Mouse (Mus musculus) retina, embryonic 14.5 days (tissue): ENCODE measurements around the gene Tmem184b.

Source experiments
- DNase-seq: peaks from one replicate; pipeline ENCODE4 v3.0.0-alpha.2; 2015; ENCODE audit warnings: low spot score

Gene Tmem184b

DNA sequence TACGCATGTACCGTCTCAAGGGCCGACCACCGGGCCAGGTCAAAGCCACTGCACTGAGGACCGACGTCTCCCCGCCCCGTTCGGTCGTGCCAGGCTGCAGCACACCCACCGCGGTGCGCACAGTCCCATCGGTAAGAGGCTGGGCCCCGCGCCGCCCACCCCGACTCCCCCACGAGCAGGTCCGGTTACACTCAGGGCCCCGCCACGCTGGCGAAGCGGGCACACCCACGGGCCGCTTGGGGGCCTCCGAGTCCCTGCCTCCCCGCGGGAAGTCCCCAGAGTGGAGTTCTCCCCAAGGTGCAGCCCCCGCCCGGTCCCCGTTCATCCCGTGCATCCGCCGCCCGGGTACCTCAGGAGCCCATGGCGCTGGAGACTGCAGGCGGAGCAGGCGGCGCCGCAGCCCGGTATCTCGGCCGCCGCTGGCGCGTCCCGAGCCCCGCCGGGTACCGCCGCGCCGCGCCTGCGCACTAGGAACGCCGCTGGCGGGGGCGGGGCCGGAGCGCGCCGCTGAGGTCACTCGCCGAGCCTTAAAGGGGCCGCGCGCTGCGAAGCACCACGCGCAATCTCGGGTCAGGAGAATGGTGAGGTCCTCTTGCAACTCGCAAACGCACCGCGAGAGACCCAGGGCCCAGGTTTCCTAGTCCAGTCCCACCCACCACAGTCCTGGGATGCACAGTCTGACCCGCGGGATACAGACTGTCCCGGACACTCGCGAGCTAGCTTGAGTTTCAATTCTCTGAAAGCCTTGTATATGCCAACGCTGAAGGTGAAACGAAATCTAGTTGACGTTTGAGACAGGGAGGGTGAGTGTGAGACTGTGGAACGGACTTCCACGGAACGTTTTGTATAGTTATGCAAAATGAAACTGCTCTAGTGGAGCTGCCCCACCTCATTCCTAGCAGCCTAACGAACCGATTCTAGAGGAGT, at the start of gene Tmem184b:
Gene Tmem184b, minus strand, starts transcription at position 734 of the 927 bp plus-strand sequence.
- DNase-seq, result peak; percentile 90

- DNase-seq, result no peak
Measured at GRCm38 (mm10) chr15:79448041-79448440, 44.7 kb upstream of the Tmem184b start.

- DNase-seq, result no peak
Measured at GRCm38 (mm10) chr15:79445786-79446654, 42.7 kb upstream of the Tmem184b start.

GRCm38 (mm10) chr15:79443856-79444410, 40.6 kb upstream of the Tmem184b start:
- DNase-seq, result no peak

- no peak for DNase-seq
Measured at GRCm38 (mm10) chr15:79442961-79443518, 39.7 kb upstream of the Tmem184b start.

DNA sequence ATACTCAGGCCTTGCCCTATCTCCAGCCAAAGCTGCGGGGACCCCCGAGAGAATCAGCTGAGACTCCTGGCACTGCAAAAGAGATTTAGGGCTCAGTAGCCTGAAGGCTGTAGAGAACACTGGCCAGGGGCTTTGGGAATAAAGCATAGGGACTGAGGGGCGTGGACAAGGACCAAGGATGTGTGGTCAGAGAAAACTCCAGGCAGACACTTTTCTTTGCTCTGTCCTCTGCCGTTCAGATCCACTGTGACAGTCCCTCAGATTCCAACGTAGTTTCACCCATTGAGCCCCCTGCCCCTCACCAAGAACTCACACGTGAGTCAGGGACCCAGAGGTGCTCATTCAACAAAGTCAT, 38.9 kb upstream of the Tmem184b start:
- no peak for DNase-seq

DNA sequence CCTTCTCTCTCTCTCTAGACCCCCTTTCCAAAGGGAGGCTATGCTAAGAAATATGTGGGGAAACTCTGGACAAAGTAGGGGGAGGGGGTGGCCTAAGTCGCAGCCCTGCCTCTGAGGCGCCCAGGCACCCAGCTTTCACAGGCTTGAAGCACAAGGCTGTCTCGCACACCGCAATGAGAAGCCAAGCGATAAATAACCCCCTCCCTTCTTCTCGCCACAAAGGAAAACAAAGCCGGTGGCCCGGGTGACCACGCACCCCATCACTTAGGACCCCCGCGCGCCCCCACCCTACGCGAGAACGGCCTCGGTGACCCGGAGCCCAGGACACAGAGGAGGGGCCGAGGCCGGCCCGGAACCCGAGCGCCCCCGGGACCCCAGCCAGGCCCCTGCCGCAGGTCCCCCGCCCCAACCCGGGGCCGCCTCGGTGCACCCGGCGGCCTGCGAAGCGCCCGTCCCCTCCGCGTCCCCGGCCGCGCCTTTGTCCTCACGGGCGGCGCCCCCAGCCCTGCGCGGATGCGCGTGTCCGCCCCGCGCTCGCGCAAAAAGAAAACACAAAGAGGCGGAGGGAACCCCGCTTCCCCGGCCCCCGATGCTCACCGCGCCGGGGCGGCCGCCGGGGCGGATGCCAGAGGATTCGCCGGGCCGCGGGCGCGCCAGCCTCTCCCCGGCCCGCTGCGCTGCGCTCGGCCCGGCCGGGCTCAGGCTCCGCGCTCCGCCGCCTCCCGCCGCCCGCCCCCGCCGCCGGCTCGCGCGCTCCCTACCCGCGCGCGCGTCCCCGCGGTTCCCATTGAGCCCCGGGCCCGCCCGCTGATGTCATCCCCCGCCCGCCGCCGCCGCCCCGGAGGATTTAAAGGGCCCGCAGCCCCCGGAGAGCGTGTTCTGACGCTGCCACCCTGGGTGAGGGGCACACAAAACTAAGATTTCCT, 38.2 kb upstream of the Tmem184b start:
- DNase-seq, result peak; percentile 79

DNA sequence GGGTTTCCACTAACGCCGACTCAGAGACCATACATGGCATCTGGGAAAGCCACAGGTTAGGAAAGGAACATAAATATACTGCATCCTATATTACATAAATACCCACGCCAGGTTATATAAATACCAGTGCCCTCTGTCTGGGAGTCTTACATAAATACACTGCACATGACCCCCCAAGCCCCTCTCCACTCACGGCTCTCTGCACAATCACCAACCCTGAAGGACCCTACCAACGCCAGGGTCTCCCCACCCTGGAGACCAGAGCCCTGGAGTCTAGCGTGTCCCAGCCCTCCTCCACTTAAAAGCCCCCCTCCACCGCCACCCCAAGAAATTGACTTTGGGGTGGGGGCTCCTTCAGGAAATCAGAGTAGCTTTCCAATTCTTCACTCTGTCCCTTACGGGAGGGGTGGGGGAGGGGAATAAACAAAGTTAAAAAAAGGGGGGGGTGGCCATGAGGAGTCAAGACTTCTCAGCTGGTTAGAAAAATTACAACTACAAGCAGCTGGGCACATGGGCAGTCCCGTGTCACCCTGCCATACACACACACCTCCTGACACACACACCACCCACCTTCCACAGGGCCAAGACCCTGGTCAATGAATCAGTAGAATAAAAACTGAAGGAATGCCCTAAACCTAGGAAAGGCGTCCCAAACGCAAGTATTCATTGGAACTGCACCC, 37.4 kb upstream of the Tmem184b start:
- no peak for DNase-seq

GRCm38 (mm10) chr15:79440223-79440622, 36.9 kb upstream of the Tmem184b start:
- DNase-seq, result no peak

DNA sequence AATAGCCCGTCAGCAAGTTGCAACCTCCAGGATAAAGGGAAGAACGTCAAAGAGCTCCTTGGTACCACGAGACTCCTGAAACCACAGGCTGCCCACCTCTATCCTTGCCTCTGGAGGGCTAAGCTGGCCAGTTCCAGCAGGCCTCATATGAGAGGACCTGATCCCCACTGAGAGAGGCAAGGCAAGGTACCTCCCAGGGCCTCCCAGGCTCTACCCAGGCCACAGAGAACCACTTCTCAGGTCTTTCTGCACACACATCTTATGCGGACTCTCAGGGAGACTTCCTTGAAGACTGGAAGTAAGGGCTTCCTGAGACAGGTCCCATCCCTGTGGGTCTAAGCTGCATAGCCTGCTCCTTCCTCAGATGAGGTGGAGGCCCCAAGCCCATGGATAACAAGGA, 36.0 kb upstream of the Tmem184b start:
- no peak for DNase-seq

- DNase-seq, result no peak
Measured at GRCm38 (mm10) chr15:79438816-79439215, 35.4 kb upstream of the Tmem184b start.

DNA sequence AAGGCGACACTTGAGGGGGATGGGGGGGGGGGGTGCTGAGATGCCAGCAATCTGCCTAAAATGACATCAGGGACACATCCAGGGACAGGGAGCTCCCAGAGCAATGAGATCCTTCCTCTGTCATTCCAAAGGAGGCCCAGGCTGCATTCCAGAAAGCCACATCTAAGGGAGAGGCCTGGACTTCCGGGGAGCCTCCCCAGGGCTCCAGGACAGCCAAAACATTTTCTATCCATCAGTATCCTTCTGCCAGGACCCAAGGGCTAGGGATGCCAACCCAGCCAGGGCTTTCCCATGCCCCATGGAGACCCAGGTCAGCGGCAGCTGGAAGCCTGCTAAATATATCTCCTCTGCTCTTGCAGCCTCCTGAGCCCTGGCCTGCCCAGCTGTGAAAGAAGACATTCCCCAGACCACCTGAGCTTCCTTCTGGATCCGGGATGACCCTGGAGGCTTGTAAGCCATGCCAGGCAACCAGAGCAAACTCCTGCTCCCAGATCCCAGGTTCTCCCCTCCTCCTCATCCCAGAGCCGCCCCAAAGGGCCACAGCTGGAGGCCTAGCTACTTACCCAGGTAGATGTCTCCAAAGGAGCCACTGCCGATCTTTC, 34.9 kb upstream of the Tmem184b start:
- DNase-seq, result no peak

DNA sequence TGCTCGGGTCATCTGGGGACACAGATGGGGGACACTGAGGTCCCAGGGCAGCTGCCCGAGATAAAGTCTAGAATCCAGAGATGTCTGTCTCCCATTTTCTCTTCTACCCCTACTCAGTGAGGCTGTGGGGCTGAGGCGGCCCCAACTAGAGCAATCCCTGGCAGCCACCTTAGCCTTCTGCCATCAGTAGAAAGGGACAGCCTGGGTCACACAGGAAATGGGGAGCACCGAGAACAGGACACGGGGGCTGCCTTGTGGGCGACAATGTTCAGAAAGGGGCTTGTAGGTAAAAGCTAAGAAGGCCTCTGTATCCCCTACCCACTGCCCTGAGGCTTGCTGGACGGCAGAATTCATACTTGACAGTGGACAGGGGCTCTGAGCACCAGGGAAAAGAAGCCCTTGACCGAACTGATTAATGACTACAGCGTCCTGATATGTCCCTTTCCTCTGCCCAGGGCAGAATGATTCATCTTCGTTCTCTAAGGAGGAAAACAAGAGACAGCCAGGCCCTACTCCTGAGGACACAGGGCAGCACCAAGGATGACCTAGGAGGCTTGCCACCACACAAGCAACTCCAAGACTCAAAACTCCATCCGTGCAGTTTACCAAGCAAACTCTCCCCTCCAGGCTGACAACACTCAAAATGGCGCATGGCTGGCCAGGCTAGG, 34.3 kb upstream of the Tmem184b start:
- no peak for DNase-seq

- DNase-seq, result no peak
Measured at GRCm38 (mm10) chr15:79436481-79436921, 33.1 kb upstream of the Tmem184b start.

DNA sequence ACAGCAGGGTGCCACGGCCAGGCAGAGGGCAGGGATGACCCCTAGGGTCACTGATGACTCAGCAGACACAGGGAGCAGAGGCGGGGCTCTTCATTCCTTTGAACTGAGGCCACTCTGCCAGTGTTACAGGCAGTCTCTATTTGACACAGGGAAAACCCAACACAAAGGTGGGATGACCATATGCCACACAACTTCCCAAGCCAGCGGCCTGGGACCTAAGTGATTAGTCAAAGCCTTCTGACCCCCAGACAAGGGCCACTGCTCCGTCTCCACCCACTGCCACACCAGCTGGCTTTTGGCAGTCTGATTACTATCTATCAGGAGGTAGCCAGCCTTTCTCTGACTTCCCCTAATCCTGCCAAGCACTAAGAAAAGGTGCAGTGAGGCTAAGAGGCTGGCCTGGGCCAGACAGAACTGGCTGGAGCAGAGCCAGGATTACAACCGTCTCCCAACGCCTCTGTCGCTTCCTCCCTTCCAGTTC, 31.9 kb upstream of the Tmem184b start:
- DNase-seq, result no peak

DNA sequence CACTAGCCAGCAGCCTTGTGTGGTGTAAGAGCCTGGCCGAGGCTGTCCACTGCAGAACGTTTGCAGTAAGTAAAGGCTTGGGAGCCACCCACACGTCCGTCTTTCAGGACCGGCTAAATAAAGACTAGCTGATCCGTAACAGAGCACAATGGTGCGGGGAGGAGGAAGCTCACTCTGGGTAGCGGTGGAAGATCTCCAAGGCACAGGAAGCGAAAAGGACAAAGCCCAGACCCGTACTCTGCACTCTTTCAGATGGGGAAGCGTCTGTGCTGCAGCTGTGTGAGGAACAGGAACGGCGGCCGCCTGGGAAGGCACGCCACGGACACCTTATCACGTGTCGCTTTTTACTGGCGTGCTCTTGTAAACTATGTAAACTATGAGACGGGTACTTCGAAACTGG, 29.5 kb upstream of the Tmem184b start:
- DNase-seq, result no peak

DNA sequence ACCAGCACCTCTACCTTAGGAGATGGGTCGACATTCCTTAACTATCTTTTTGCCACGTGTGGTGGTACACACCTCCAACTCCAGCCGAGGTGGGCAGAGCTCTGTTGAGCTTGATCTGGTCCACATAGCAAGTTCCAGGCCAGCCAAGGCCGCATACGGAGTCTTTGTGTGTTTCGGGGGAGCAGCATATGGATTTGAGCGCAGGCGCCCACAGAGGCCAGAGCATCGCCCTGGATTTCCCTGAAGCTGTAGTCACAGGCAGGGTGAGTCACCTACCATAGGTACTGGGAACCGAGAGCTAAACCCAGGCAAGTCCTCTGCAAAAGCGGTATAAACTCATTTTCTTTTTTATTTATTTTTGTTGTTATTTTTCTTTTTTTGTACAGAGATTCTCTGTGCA, 29.0 kb upstream of the Tmem184b start:
- DNase-seq, result no peak

GRCm38 (mm10) chr15:79431925-79432324, 28.6 kb upstream of the Tmem184b start:
- DNase-seq, result no peak

DNA sequence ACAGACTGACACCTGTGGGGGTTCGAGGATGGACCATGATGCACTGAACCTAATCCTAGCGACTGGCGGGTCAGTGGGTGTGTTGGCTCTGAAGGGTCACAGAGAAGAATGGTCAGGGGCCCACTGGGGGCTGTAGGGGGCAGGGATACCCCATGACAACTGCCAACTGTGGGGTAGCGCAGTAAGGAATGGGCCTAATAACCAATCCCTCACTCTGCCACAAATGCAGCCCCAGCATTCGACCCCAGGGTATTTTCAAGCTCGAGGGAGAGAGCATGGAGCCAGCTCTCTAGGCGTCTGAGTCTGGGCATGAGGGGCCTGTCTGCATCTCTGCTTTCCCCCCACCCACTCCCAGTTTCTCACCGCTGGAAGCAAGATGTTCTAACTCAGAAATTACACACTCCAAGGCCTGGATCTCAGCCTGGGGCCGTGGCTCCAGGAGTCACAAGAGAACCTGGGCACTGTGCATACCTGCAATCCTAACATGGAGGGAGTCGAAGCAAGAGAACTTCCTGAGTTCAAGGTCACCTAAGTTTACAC, 27.2 kb upstream of the Tmem184b start:
- no peak for DNase-seq
